Mouse (Mus musculus): ENCODE results near the gene Calcoco2. TPM values are rescaled to one million over a fixed set of nuclear protein-coding genes. Genes with fewer than 3 reads are reported as not detected.
A peak's percentile ranks its signal among the peaks of the same experiment; 100 is the strongest.
"Not testable (repeated sequence)": the region's sequence is repeated elsewhere in the genome, so short reads cannot be mapped to it uniquely, and the experiment has no call there.

The Calcoco2 gene
- not detected for total RNA-seq (2021)
- long read RNA-seq, experiment 1, result 0 reads
- long read RNA-seq, experiment 2, result 0 reads

DNA sequence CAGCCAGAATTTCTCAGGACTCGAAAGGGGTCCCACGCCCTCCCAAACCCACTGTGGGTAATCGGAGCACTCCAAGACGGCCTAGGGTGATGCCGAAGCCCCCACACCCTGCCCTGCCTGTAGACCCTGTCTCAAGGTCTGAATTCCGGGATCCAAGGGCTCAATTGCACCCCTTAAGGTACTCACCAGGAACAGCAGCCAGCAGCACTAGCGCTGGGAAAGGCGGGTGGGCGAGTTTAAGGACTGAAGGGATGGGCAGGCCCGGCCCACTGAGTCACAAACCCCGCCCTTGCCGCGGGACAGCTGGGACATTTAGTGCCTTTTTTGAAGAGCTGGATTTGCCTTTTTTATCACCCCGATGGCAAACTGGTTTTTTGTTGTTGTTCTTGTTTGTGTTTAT lies at the start of gene Calcoco2:
Calcoco2 (minus strand) TSS at position 214 of the 400 bp plus-strand sequence.
- no peak for DNase-seq (ENCODE audit: low spot score in 2 of 2)

DNA sequence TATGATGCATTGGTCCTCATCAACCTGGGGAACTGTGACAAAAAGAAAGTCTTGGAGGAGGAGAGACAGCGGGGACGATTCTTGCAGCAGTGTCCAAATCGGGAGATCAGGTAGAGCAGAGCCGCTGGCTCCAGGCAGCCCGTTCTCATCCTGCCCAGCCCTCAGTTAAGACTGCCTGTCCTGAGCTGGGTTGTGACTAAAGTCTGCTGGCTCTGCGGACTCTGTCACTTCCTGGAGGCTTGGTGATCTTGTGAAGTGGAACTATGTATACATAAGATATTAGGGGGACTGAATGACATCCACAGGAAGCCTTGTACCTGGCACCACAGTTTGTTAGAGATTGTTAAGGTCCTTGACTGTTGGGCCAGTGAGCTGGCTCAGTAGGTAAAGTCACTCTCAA lies 35.7 kb upstream of the Calcoco2 start:
- DNase-seq (ENCODE audit: low spot score in 2 of 2), result no peak

DNA sequence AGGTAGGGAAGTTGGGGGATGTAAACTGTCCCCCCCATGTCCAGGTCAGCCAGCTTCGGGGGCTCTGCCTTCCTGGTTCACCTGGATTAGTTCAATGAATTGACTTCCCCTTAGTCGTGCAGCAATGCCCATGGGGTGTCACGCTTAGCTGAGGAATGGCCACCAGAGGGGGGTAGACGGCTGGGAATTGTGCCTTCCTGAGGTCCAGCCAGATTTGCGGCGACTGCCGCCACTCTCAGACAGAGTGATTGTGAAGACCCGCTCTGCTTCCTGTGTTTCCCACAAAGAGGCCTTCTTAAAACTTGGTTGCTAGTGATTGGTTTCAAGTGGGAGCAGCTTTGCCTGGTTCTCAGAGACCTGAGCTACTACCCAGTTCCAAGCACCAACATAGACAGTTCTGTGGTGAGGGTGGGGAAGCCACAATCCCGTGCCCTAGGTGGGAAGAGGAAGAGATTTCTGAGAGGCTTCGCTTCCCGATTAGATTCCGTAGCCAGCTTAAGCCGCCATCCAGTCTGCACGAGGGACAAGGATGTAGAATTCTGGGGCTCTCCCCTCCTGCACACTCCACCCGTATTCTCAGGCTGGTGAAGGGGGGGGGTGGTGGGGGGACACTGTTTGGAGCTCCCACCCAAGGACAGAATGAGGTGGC lies 34.0 kb upstream of the Calcoco2 start:
- peak; percentile 58 to 65 for DNase-seq (ENCODE audit: low spot score in 2 of 2)

- no peak for DNase-seq (ENCODE audit: low spot score in 2 of 2)
Observed at GRCm38 (mm10) chr11:96143766-96144165, 32.0 kb upstream of the Calcoco2 start.

DNA sequence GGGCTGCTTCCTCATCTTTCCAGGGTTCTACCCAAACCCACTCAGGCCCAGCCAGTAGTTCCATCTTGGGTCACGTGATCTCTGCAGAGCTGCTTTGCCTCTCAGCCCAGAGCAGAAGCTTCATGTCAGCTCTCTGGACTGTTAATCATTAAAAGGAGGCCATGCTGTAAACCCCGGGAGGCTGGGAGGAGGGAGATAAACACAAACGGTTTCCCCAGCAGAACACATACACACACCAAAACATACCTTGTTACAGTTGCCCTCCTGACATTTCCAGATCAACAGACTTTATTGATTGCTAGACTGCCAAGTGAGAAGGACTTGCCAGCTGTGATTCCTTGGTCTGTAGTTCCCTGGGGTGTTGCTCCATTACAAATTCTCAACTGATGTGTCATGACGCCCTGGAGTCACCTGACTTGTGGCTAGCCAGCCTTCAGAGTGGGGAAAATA lies 29.0 kb upstream of the Calcoco2 start:
- DNase-seq (ENCODE audit: low spot score in 2 of 2), result no peak

DNA sequence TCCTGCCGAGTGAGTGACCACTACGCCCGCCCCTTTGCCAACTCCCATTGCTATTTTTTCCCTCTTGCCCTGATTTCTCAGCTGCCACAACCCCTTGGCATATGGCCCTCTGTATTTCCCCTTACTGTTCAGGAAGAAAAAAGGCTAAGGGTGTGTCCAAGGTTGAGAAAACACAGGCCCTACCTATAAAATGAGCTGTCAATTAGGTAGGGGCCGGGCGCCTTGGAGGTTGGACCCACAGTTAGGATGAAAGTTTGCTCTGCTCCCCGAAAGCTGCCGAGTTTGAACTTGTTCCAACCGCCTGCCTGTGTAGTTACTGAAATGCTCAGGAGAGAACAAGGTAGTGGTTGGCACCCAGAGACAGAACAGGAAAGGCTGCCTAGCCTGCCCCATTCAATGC lies 24.1 kb upstream of the Calcoco2 start:
- DNase-seq (ENCODE audit: low spot score in 2 of 2), result no peak

DNA sequence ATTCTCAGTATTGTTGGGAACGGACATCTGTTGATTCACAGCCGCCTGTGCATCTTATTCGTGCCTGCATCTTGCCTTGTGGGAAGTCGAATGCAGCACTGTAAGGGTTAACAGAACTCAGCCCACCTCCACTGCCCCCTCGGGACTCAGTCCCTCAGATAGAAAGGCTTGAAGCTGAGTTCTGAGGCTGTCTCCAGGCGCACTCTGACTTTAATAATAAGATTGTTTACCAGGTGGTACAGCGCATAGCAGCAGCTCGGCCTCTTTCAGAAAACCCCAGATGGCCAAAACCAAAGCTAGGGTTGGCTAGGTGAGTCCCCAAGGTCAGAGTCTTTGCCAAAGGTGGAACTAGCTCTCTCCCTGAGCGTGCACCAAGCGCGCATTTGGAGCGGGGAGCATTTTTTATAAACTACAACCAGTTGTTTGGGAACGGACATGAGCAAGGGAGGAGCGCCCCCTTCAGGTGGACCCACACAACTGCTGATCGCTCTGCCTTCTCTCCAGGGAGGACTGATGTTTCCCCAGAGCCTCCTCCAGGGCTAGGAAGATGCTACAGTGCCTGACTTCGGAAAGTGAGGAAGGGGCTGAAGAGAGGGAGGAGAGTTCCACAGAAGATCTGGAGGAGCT lies 21.6 kb upstream of the Calcoco2 start, which contains the start of gene Ttll6:
Ttll6 (plus strand) TSS at position 548 of the 627 bp plus-strand sequence.
- DNase-seq (ENCODE audit: low spot score in 2 of 2), result peak; percentile 60 to 64

GRCm38 (mm10) chr11:96130606-96131005 lies 18.8 kb upstream of the Calcoco2 start:
- DNase-seq (ENCODE audit: low spot score in 2 of 2), result no peak

DNA sequence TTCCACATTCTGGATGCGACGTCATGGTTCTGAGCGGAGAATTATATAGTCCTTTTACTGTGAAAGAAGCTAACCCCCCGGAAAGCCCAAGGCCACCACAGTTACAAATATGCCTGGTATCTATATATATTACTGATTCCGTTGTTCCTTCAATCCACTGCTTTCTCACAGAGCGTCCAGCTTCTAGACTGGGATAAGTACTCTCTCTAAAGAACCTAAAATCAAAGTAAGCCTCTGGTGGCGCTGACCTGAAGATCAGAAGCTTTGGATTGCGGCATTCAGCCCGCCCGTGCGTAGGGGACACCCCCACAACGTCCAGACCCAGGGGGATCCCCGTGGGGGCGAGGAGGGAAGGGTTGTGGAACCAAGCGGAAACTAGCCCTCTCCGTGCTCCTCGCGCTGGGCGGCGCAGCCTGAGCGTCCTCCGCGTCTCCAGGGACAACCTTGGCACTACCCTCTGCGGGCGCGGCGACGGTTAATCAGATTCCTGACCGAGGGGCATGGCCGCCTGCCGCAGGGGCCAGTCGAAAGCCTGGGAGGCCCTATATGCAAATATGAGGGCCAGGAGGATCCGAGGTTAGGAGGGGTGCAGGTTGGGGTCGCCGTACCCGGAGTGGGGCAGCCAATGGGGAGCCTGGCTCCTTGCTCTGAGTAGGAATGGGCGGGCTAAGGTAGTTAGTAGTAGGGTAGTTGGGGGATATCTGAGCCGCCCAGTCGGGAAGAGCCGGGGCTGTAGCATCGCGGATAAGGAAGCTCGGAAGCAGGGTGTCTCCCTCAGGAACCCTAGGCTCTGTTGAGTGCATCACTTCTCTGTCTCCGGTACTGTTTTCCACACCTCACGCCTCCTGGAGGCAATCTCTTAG lies 12.5 kb upstream of the Calcoco2 start:
- peak in 1 of 2 experiments; percentile 3 for DNase-seq (ENCODE audit: low spot score in 2 of 2)

- not testable (repeated sequence) for DNase-seq (ENCODE audit: low spot score in 2 of 2)
Observed at GRCm38 (mm10) chr11:96122806-96123205, 11.0 kb upstream of the Calcoco2 start.

- DNase-seq (ENCODE audit: low spot score in 2 of 2), result no peak
Observed at GRCm38 (mm10) chr11:96119401-96119800, 7.6 kb upstream of the Calcoco2 start.

DNA sequence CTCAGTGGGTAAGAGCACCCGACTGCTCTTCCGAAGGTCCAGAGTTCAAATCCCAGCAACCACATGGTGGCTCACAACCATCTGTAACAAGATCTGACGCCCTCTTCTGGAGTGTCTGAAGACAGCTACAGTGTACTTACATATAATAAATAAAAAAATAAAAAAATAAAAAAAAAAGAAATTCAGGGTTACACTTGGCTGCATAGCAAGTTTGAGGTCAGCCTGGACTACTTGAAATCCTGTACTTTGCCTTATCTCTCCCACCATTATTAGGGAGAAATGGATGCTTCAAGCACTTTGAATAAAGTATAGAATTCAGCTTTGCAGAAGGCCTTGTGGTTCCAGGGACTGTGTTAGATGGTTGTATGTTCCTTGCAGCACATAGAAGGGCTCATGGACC lies 5.2 kb upstream of the Calcoco2 start:
- not testable (repeated sequence) for DNase-seq (ENCODE audit: low spot score in 2 of 2)

DNA sequence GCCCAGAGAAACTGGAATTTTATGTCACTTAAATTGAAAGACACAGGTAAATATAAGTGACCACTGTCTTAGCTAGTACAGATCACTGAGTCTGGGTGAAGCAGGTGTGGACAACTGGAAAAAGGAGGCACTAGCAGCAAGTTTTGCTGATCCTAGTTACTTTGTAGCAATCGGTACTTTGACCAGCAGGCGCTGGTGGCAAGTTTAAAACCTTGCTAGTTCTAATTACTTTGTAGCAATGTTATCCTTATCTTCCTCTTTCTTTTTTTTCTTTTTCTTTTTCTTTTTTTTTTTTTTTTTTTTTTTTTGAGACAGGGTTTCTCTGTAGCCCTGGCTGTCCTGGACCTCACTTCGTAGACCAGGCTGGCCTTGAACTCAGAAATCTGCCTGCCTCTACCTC lies 4.4 kb upstream of the Calcoco2 start:
- DNase-seq (ENCODE audit: low spot score in 2 of 2), result no peak

DNA sequence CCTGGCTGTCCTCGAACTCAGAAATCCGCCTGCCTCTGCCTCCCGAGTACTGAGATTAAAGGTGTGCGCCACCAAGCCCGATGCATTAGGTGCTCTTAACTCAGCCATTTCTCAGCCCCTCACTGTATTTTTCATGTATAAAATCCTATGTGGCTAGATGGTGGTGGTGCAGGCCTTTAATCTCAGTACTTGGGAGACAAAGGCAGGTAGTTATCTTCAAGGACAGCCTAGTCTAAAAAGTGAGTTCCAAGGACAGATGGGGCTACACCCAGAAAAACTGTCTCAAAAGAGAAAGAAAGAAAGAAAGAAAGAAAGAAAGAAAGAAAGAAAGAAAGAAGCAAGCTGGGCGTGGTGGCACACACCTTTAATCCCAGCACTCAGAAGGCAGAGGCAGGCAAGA lies 3.7 kb upstream of the Calcoco2 start:
- DNase-seq (ENCODE audit: low spot score in 2 of 2), result no peak

DNA sequence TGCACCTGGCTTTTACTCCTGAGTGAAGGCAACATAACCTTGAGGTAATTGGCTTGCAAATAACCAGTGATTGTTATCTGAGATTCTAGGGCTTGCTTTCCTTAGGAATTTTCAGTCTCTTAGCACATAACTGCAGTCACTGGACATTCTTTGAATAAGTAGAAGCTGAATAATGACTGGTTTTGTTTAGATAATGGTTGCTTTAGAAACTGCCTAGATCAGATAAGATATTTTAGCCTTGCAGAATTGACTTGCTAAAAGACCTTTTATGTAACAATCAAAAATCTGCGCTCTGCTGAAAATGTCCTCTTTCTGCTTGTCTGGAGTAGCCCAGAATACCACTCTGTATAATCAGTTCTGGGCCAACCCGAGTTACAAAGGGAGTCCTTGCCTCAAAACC lies 2.3 kb upstream of the Calcoco2 start:
- DNase-seq (ENCODE audit: low spot score in 2 of 2), result no peak

DNA sequence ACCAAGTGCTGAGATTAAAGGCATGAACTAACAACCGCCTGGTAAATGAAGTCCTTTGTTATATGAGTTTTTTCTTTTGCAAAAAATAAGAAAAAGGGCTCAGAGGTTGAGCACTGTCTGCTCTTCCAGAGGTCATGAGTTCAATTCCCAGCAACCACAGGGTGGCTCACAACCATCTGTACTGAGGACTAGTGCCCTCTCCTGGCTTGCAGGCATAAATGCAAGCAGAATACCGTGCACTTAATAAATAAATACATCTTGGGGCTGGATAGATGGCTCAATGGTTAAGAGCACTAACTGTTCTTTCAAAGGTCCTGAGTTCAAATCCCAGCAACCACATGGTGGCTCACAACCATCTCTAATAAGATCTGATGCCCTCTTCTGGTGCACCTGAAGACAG lies 814 bp downstream of the Calcoco2 start:
- not testable (repeated sequence) for DNase-seq (ENCODE audit: low spot score in 2 of 2)

DNA sequence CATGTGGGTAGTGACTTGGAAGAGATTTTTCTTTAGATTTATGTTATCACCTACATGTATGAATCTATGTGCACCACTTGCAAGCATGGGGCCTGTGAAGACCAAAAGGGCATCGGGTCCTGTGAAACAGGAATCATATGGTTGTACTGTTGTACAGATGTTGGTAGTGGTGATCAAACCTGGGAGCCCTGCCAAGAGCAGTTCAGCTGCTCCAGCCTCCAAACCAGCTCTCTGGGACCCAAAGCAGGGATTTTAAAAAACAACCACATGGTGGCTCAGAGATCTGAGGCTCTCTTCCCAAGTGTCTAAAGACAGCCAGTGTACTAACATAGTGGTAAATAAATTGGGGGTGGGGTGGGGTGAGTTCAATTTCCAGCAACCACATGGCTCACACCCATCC lies 3.4 kb downstream of the Calcoco2 start:
- no peak for DNase-seq (ENCODE audit: low spot score in 2 of 2)

DNA sequence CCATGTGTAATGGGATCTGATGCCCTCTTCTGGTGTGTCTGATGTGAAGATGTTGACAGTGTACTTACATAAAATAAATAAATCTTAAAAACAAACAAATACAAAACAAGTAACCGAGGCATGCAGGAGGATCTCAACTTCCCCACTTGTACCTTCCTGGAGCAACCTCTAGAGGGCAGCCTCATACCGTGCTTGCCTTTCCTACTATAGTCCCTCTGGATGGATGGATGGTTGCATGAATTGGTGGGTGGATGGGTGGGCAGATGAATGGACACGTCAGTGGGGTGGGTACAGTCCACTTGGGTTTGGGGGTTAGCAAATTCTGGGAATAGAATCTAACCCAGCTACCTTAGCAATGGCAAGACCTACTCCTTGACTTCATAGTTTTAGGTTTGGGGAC lies 18.4 kb downstream of the Calcoco2 start:
- DNase-seq (ENCODE audit: low spot score in 2 of 2), result peak; percentile 21 to 40

- no peak for DNase-seq (ENCODE audit: low spot score in 2 of 2)
Observed at GRCm38 (mm10) chr11:96092674-96093291, 19.0 kb downstream of the Calcoco2 start.

DNA sequence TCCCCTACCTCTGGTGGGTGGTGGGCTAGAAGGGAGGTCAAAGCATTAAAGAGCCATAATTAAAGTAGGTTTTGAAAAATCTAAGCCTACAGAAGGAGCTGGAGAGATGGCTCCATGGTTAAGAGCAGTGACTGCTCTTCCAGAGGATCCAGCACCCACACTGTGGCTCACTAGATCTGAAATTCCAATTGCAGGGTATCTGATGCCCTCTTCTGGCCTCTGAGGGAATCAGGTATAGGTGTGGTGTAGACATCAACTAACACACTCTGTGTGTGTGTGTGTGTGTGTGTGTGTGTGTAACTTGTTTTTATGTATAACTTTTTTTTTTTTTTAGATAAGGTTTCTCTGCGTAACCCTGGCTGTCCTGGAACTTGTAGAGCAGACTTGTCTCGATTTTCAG lies 20.7 kb downstream of the Calcoco2 start:
- no peak for DNase-seq (ENCODE audit: low spot score in 2 of 2)

DNA sequence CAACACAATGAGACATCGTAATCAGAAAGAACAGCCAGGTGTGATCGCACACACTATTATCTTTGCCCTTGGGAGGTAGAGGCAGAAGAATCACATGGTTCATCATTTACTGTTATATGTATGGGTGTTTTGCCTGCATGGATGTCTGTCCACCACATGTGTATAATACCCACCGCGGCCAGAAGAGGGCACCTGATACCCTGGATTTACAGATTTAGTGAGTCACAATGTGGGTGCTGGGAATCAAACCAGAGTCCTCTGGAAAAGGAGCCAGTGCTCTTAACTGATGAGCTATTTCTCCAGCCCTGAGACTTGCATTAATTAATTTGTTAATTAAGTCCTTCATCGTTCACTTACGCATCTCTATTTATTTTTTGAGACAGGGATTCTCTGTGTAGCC lies 23.8 kb downstream of the Calcoco2 start:
- no peak for DNase-seq (ENCODE audit: low spot score in 2 of 2)
